Mouse (Mus musculus) cerebellum, adult 2 months (tissue): ENCODE data around the gene Ntrk2. TPM values are rescaled to one million over a fixed set of nuclear protein-coding genes. Genes with fewer than 3 reads are reported as not detected.
"Not testable (repeated sequence)": the region's sequence is repeated elsewhere in the genome, so short reads cannot be mapped to it uniquely, and the experiment has no call there.

ENCODE experiments used
- DNase-seq, 2 experiments: peaks; one replicate each; pipeline ENCODE4 v3.0.0; 2021
- H3K27ac ChIP-seq: fragments of 200-500 bp; 2 replicates; pipeline ENCODE4 v1.5.1; 2012; ENCODE audit warnings: low read length, control low read depth, inconsistent platforms; ENCODE audit not compliant: insufficient read depth
- H3K27me3 ChIP-seq: fragments of 200-500 bp; 2 replicates; pipeline ENCODE4 v1.6.1; 2012; ENCODE audit warnings: inconsistent platforms, mild to moderate bottlenecking, low read length, moderate library complexity; ENCODE audit not compliant: control insufficient read depth, insufficient read depth
- H3K4me1 ChIP-seq: fragments of 200-500 bp; 2 replicates; pipeline ENCODE4 v1.6.1; 2011; ENCODE audit warnings: low read length; ENCODE audit not compliant: control insufficient read depth, insufficient read depth
- H3K4me3 ChIP-seq: fragments of 200-500 bp; replicated peaks from 2 replicates; pipeline ENCODE3; 2011; ENCODE audit warnings: mild to moderate bottlenecking, low read depth, low read length, control low read depth; ENCODE audit not compliant: insufficient read depth
- CTCF ChIP-seq: fragments of 200-500 bp; IDR thresholded peaks from 2 replicates; pipeline ENCODE4 v1.5.1; 2011; ENCODE audit warnings: low read depth, mild to moderate bottlenecking, control low read depth, low read length, moderate library complexity, borderline replicate concordance; ENCODE audit not compliant: insufficient read depth
- POLR2A ChIP-seq: fragments of 200-500 bp; IDR thresholded peaks from 2 replicates; pipeline ENCODE4 v1.6.1; 2011; ENCODE audit warnings: low read length, control low read depth, borderline replicate concordance; ENCODE audit not compliant: insufficient read depth
- WGBS: fragments of 180-500 bp; shearing (Covaris S2); methylation state at CpG from one replicate; pipeline ENCODE4 v1.1.7; 2018; 5-methylcytosine and 5-hydroxymethylcytosine counted together
- polyA plus RNA-seq: library from polyadenylated mRNA; depleted of rRNA; stranded (reverse); fragments of >200 nt; gene quantifications from 2 replicates; pipeline ENCODE4 v1.2.3, GENCODE M21; 2012

Gene Ntrk2
- polyA plus RNA-seq, 1 experiment, result 136 TPM

DNA sequence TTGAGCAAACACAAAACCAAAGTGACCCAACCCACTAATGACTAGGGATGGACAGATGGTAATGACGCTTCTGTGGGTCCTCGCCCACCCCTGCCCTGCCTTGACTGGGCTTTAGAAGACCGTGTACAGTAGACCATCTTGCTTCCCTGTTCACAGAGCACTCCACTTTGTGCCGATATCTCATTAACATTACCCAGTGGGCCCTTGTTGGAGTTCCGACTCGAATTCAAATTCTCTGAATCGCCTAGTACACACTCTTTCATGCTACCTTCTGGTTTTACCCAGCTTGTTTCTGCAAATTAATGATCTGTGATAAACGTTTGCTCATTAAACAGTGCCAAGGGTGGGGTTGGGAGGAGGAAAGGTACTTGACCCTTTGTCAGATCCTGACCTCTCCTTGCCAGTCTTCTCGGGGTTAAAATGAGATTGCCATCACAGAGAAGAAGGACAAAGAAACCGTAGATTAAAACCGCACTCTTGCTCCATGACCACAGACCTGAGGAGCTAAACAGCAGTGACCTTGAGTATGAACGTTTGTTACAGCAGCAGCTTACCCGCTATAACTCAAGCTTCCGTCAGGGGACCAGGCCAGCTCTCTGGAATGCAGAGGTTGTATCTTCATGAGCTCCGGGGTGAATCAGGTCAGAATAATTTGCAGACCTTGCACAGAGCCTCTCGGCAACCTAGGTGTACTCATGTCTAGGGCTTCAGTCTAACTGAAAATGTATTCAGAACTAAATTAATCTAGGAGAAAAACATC is 234.0 kb downstream of the Ntrk2 start:
- H3K27me3 ChIP-seq, result no peaks in the 10 kb centered on the region

DNA sequence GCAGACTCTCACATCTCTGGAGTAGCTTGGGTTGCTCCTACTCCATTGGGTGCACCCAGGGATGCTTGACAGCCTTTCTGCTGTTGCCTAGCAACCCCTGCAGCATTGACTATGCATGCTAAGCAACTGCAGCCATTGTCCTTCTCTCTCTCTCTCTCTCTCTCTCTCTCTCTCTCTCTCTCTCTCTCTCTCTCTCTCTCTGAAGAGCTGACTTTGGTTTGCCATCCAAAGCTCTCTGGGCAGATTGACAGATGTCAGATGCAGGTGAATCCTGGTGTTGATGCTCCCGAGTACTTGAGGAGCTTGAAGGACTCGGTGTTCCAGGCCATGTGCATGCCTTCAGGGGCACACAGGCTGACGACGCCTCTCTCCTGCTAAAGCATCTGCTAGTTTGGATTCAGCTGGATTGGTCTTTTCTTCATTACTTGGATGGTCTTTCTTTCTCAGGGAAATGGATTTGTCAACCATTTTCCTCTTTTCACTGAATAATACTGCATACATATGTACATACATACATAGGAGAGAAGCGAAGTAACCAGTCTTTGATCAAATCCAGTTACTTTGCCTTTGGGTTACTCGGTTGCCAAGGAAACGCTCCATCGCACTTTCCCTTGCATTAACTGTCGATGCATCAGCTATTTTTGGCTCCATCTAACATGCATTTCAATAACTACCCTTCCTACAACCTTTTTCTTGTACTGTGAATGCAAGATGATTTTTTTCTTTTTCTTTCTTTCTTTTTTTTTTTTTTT is 234.8 kb downstream of the Ntrk2 start:
- no peaks in the 10 kb centered on the region for H3K27me3 ChIP-seq
- H3K4me1 ChIP-seq, result 0 out of 2 replicates have a peak, but pooled peaks cover 2% of the 10 kb centered on the region
- 53% methylated on average over 9 of the region's 9 CpGs for WGBS
- H3K27ac ChIP-seq, result no peak overlapping the region
- TF ChIP-seq CTCF (no peak), POLR2A (no peak)
- peak; percentile 30 to 51 for DNase-seq
- H3K4me3 ChIP-seq, result no peak overlapping the region

More for the DNA sequence above, 234.0 kb downstream of the Ntrk2 start:
- no peak for TF ChIP-seq POLR2A
- no peak for TF ChIP-seq CTCF
- no peak for DNase-seq
- 0 out of 2 replicates have a peak, but pooled peaks cover 2% of the 10 kb centered on the region for H3K4me1 ChIP-seq
- no peak overlapping the region for H3K4me3 ChIP-seq
- no peak overlapping the region for H3K27ac ChIP-seq
- 61% methylated on average over 16 of the region's 16 CpGs for WGBS

DNA sequence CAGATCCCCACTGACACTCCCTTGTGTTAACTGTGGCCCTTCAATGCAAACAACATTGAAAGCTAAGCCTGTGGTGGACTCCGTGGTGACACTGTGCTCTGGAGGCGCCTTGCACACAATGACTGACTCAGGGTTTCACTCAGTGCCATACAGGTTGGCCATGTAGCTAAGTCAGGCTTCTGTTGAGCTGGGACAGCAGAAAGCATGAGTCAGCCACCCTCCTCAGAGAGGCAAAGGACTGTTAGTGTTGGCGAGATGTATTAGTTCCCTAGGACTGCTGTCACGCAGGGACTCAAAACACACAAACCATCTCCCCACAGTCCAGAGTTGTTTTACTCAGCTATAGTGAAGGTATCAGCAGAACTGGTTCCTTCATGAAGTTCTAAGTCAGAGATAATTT is 245.8 kb downstream of the Ntrk2 start:
- peak in 1 of 2 experiments; percentile 14 for DNase-seq
- Histone ChIP-seq H3K27ac (no peak overlapping the region), H3K27me3 (no peaks in the 10 kb centered on the region), H3K4me1 (peaks cover 7% of the 10 kb centered on the region), H3K4me3 (no peak overlapping the region)
- WGBS, result 51% methylated on average over 4 of the region's 4 CpGs
- TF ChIP-seq POLR2A (no peak), CTCF (no peak)

DNA sequence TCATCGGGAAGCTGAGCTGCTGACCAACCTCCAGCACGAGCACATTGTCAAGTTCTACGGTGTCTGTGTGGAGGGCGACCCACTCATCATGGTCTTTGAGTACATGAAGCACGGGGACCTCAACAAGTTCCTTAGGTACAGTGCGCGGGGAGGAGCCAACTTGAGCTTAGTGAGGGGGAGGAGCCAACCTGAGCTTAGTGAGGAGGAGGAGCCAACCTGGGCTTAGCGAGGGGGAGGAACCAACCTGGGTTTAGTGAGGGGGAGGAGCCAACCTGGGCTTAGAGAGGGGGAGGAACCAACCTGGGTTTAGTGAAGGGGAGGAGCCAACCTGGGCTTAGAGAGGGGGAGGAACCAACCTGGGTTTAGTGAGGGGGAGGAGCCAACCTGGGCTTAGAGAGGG is 248.0 kb downstream of the Ntrk2 start:
- H3K27ac ChIP-seq, H3K27me3 ChIP-seq, H3K4me3 ChIP-seq, DNase-seq: not testable (repeated sequence)
- 90% methylated on average over 8 of the region's 8 CpGs for WGBS
- H3K4me1 ChIP-seq, result peaks cover 14% of the 10 kb centered on the region

DNA sequence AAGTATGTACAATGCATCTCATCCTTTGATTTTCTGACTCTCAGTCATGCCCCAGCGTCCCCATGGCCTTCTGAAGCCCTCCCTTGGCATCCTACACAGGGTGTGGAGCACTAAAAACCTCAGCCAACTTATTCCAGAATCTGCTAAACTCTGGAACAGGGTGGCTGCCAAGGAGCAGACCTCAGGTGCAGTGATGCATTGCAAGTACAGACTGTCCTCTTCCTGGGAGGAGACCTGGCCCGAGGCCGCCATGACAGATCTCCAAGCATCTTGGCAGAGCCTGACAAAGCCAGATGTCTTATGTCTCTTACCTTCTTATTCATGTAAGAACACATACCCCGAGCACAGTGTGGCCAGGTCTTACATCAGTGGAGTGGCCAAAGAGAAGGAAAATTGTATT is 250.5 kb downstream of the Ntrk2 start:
- H3K4me1 ChIP-seq, result peaks cover 14% of the 10 kb centered on the region
- H3K27ac ChIP-seq, result no peak overlapping the region
- 34% methylated on average over 4 of the region's 4 CpGs for WGBS
- H3K27me3 ChIP-seq, result no peaks in the 10 kb centered on the region
- no peak for TF ChIP-seq POLR2A
- no peak for TF ChIP-seq CTCF
- no peak overlapping the region for H3K4me3 ChIP-seq
- peak; percentile 46 to 53 for DNase-seq

DNA sequence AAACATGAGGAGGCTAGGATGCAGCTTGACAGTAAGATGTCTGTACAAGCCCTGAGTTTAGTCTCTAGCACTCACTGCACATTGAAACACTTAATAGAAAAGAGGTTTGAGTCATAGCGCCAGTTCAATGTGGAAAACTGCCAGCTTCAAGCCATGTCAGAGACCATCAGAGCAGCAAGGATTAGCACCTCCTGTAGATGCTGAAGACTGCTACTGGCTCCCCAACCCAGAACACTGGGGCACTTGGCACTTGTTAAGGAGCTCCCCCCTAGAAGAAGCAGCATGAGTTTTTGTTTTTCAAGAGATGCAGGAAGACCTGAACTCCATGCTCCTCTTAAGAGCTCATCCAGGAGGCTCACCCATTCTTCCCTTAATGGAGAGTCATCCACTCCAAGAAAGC is 251.5 kb downstream of the Ntrk2 start:
- WGBS, result 15% methylated on average over 1 of the region's 1 CpGs
- no peak overlapping the region for H3K4me3 ChIP-seq
- DNase-seq, result peak; percentile 62 to 82
- H3K4me1 ChIP-seq, result peaks cover 11% of the 10 kb centered on the region
- H3K27me3 ChIP-seq, result no peaks in the 10 kb centered on the region
- TF ChIP-seq POLR2A, result no peak
- TF ChIP-seq CTCF, result no peak
- H3K27ac ChIP-seq, result no peak overlapping the region; the same call in 1 of the 2 replicates

DNA sequence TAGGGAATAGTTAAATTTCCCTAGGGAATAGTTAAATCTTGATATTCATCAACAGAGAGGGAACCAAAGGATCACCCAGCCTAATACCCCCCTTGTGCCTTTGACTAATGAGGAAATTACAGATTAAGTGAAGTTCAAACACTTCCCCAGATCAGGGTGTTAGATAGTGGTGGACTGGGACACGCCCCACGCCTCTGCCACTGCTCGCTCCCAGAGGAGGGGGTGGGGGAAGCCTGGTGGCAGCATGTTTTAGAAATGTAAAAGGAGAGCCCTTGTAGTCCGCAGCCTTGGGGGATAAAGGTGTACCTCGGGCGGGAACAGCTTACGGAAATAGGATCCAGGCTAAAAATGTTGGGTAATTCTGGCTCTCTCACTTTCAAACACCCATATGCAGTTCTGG is 252.7 kb downstream of the Ntrk2 start:
- peaks cover 11% of the 10 kb centered on the region for H3K4me1 ChIP-seq
- H3K27ac ChIP-seq, result no peak overlapping the region
- no peaks in the 10 kb centered on the region for H3K27me3 ChIP-seq
- WGBS, result 88% methylated on average over 7 of the region's 7 CpGs
- no peak for DNase-seq
- no peak overlapping the region for H3K4me3 ChIP-seq
- no peak for TF ChIP-seq CTCF
- TF ChIP-seq POLR2A, result no peak

DNA sequence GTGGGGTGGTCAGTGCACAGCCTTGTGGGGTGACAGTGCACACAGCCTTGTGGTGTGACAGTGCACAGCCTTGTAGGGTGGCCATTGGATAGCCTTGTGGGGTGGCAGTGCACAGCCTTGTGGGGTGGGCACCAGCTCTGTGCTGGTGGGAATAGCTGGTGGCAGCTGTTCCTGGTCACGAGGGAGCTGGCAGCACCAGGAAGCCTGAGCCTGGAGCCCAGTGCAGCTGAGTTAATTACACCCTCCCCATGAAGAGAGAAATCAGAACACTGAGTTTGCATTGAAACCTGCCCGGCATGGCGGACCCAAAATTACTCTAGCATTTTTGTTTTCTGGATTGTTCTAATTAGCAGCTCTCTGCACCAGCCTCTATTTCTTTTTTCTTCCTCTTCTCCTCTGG is 259.3 kb downstream of the Ntrk2 start:
- Histone ChIP-seq H3K27ac (no peak overlapping the region), H3K4me3 (no peak overlapping the region), H3K27me3 (no peaks in the 10 kb centered on the region), H3K4me1 (no peaks in the 10 kb centered on the region)
- no peak for DNase-seq
- 76% methylated on average over 3 of the region's 3 CpGs for WGBS
- TF ChIP-seq CTCF (no peak), POLR2A (no peak)
